Mouse (Mus musculus) urinary bladder, adult 2 months (tissue): ENCODE measurements around the gene Prph2. TPM values are rescaled to one million over a fixed set of nuclear protein-coding genes. Genes with fewer than 3 reads are reported as not detected.

Source experiments
- DNase-seq: peaks from one replicate; pipeline ENCODE4 v3.0.0; 2022; ENCODE audit warnings: low spot score
- polyA plus RNA-seq: library from polyadenylated mRNA; depleted of rRNA; stranded (reverse); fragments of >200 nt; gene quantifications from 2 replicates; pipeline ENCODE4 v1.2.3, GENCODE M21; 2012; rRNA removed

The Prph2 gene
- polyA plus RNA-seq, 1 experiment, result not detected

- DNase-seq, result no peak
These were observed 56.6 kb downstream of the Prph2 start for GRCm38 (mm10) chr17:46966892-46967291.

- no peak for DNase-seq
These were observed 62.3 kb downstream of the Prph2 start for GRCm38 (mm10) chr17:46972603-46973002.

Other genes starting within 250 kb of the Prph2 start
- gene Rrp36, start 236.1 kb upstream of the Prph2 start, polyA plus RNA-seq, result 37.1 and 44.6 TPM in 2 replicates
- gene Mea1, start 231.7 kb upstream of the Prph2 start, polyA plus RNA-seq, result 99.0 and 106 TPM in 2 replicates
- gene Klhdc3, start 229.5 kb upstream of the Prph2 start, polyA plus RNA-seq, result 56.6 and 59.4 TPM in 2 replicates
- gene Ppp2r5d, start 205.3 kb upstream of the Prph2 start, polyA plus RNA-seq, result 42.6 and 46.2 TPM in 2 replicates
- gene Pex6, start 199.0 kb upstream of the Prph2 start, polyA plus RNA-seq, result 30.1 and 34.3 TPM in 2 replicates
- gene Gnmt, start 181.3 kb upstream of the Prph2 start, polyA plus RNA-seq, result 0.78 and 1.2 TPM in 2 replicates
- 64.3 and 66.7 TPM in 2 replicates for gene Cnpy3, start 158.2 kb upstream of the Prph2 start, polyA plus RNA-seq
- 0.06 TPM in 1 of 2 replicates, not detected in the other for gene Ptcra, start 146.7 kb upstream of the Prph2 start, polyA plus RNA-seq
- gene 2310039H08Rik, start 137.8 kb upstream of the Prph2 start, polyA plus RNA-seq, result 38.8 and 48.8 TPM in 2 replicates
- 66.8 and 70.0 TPM in 2 replicates for gene Rpl7l1, start 127.8 kb upstream of the Prph2 start, polyA plus RNA-seq
- gene Bicral, start 52.0 kb upstream of the Prph2 start, polyA plus RNA-seq, result 9.1 and 15.2 TPM in 2 replicates
- gene Tbcc, start 19.8 kb upstream of the Prph2 start, polyA plus RNA-seq, result 20.3 and 21.5 TPM in 2 replicates
- gene Ubr2, start 100.1 kb downstream of the Prph2 start, polyA plus RNA-seq, result 33.4 and 39.2 TPM in 2 replicates